Mouse (Mus musculus): ENCODE measurements around the gene Sema4d. TPM values are rescaled to one million over a fixed set of nuclear protein-coding genes. Genes with fewer than 3 reads are reported as not detected.

The Sema4d gene
- total and polyA plus RNA-seq, 2 experiments from 2014 or later = 13.7 to 33.1 TPM

DNA sequence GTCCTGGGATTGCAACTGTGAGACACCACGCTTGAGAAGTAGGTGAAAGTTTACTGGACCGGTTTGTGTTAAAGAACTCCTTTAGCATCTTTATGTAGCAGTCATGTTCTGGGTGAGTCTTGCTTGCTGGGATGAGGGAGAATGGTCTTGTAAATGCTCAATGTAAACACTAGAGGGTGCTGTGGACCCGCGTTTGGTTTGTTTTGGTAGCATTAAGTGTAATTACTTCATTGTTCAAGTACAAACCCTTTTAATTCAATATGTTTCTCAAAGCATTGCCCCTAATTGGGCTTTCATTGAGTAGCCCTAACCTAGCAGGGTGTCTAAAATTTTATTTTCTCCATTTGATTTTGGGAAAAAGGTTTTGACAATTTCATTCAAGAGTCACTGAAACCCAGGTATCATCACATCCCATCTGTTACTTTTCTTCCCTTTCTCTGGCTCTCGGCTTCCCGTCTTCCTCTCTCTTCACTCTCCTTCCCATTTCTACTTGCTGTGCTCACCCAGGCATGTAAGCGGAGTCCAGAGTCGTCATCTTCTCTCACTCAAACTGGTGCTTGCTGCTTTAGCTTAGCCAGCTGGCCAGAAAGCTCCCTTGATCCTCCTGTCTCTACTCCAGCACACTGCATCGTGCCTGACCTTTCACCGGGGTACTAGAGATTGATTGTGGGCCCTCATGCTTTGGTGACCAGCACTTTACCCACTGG, 37.4 kb upstream of the Sema4d start:
- peak; percentile 73 for DNase-seq (ENCODE audit: low spot score)
- 26% methylated on average over 10 of the region's 10 CpGs for WGBS

DNA sequence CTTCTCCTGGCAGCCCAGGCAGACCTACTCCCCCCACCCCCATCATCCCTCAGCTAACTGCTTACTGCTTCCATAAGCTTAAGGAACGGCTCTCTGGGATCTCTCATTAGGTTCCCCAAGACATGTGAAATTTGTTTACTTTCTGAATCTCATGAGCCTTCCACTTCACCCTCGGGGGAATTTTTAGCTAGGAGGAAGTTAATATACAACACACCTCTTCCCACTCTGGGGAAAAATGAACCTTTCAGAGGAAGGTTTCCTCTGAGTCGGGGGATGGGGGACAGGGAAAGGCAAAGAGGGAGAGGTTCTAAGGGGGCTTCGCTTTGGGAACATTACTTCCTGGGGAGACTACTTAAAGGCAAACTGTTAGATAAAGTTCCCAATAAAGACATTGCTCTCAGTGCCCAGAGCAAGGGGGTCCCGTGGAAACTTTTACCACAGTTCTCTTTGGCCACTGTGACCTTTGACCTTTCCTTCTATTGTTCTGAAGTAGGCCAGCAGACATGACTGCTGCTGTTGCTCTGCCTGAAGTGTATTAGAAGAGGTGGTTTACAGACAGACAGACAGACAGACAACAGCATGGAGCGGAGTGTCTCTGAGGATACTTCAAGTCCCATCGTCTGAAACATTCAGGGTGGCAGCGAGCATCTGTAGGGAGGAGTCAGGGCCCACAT, 30.4 kb upstream of the Sema4d start:
- 50% methylated on average over 8 of the region's 8 CpGs for WGBS
- Histone ChIP-seq H3K27me3 (ENCODE audit: insufficient read depth, low read length) (no peaks in the 10 kb centered on the region), H3K27ac (no peak overlapping the region), H3K36me3 (ENCODE audit: insufficient read depth, low read length) (no peaks in the 10 kb centered on the region), H3K4me3 (ENCODE audit: low read length) (no peak overlapping the region), H3K4me1 (ENCODE audit: insufficient read depth, low read length) (no peaks in the 10 kb centered on the region), H3K9me3 (ENCODE audit: low read length) (no peaks in the 10 kb centered on the region), H3K4me2 (ENCODE audit: low read depth, low read length) (no peak overlapping the region), H3K9ac (replicated peaks; ENCODE audit: low read length) (no peak overlapping the region)
- DNase-seq (ENCODE audit: low spot score) (no peak), ATAC-seq (no peak)
- no peak for TF ChIP-seq CTCF (IDR thresholded peaks at IDR 0.05; ENCODE audit: low read depth)

More for the DNA sequence above, 37.4 kb upstream of the Sema4d start:
- peak; percentile 41; the same call in 1 of the 2 replicates for ATAC-seq
- H3K4me2 ChIP-seq (ENCODE audit: low read depth, low read length) = no peak overlapping the region
- H3K36me3 ChIP-seq (ENCODE audit: insufficient read depth, low read length) = no peaks in the 10 kb centered on the region
- no peak overlapping the region for H3K9ac ChIP-seq (replicated peaks; ENCODE audit: low read length)
- H3K4me3 ChIP-seq (ENCODE audit: low read length) = no peak overlapping the region
- TF ChIP-seq CTCF (IDR thresholded peaks at IDR 0.05; ENCODE audit: low read depth) = peak; percentile 86
- H3K9me3 ChIP-seq (ENCODE audit: low read length) = no peaks in the 10 kb centered on the region
- H3K27ac ChIP-seq = no peak overlapping the region
- H3K4me1 ChIP-seq (ENCODE audit: insufficient read depth, low read length) = no peaks in the 10 kb centered on the region
- no peaks in the 10 kb centered on the region for H3K27me3 ChIP-seq (ENCODE audit: insufficient read depth, low read length)

DNA sequence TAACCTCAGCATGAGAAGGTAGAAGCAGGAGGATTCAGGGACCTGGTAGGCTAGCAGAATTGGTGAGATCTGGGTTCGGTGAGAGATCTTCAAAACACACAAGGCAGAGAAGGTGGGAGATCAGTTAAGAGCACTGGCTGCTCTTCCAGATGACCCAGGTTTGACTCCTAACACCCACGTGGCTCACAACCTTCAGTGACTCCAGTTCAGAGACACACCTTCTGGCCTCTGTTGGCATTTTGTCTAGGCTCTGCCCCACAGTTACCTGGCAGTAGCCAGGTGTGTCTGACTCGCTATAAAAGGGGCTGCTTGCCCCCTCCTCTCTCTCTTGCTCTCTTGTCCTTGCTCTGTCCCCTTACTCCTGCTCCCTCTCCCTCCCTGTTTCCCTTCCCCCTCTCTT, 28.4 kb upstream of the Sema4d start:
- no peaks in the 10 kb centered on the region for H3K4me1 ChIP-seq (ENCODE audit: insufficient read depth, low read length)
- H3K27me3 ChIP-seq (ENCODE audit: insufficient read depth, low read length) = no peaks in the 10 kb centered on the region
- TF ChIP-seq CTCF (IDR thresholded peaks at IDR 0.05; ENCODE audit: low read depth) = no peak
- H3K9ac ChIP-seq (replicated peaks; ENCODE audit: low read length) = no peak overlapping the region
- DNase-seq (ENCODE audit: low spot score) = no peak
- no peak overlapping the region for H3K4me2 ChIP-seq (ENCODE audit: low read depth, low read length)
- 57% methylated on average over 3 of the region's 3 CpGs for WGBS
- no peak for ATAC-seq
- H3K27ac ChIP-seq = no peak overlapping the region
- H3K9me3 ChIP-seq (ENCODE audit: low read length) = no peaks in the 10 kb centered on the region
- H3K4me3 ChIP-seq (ENCODE audit: low read length) = no peak overlapping the region
- H3K36me3 ChIP-seq (ENCODE audit: insufficient read depth, low read length) = no peaks in the 10 kb centered on the region

DNA sequence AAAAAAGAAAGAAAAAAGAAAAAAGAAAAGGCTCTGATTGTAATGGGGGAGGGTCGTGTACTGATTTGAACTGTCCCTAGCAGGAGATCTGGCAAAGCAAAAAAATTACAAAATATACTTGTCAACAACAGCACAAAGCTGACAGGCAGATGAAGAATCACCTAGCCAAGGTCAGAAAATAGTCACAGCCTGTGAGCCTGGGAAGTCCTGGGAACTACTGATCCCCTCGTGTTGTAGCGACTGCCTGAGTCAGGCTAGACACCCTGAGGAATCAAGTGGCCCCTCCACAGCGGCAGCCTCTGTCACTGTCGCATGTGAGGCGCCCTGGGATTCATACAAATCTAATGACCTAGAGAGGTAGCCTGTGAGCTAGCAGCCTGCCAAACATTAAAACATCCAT, 25.8 kb upstream of the Sema4d start:
- ATAC-seq = no peak
- WGBS = 75% methylated on average over 6 of the region's 6 CpGs
- no peak overlapping the region for H3K4me2 ChIP-seq (ENCODE audit: low read depth, low read length)

DNA sequence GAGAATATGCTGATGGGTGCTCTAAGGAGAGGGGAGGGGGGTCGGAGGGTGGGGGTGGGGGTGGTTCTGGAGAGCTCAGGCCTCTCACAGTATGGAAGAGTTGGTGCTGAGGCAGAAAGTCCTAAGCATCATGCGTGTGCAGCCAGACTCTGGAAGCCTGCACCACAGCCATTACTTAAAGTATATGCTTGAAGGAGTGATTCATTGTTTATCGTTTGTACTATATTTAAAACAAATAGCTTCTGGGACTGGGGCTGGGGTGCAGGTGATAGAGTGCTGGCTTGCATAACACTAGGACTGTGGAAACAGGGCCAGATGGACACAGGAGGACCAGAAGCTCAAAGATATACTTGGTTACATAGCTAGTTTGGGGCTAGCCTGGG, 25.4 kb upstream of the Sema4d start:
- DNase-seq (ENCODE audit: low spot score) (no peak), ATAC-seq (no peak)
- Histone ChIP-seq H3K9ac (replicated peaks; ENCODE audit: low read length) (no peak overlapping the region), H3K4me3 (ENCODE audit: low read length) (no peak overlapping the region), H3K27ac (no peak overlapping the region), H3K4me1 (ENCODE audit: insufficient read depth, low read length) (peaks cover under 1% of the 10 kb centered on the region), H3K4me2 (ENCODE audit: low read depth, low read length) (no peak overlapping the region), H3K9me3 (ENCODE audit: low read length) (no peaks in the 10 kb centered on the region), H3K36me3 (ENCODE audit: insufficient read depth, low read length) (no peaks in the 10 kb centered on the region), H3K27me3 (ENCODE audit: insufficient read depth, low read length) (no peaks in the 10 kb centered on the region)
- no peak for TF ChIP-seq CTCF (IDR thresholded peaks at IDR 0.05; ENCODE audit: low read depth)
- 72% methylated on average over 3 of the region's 3 CpGs for WGBS

More for the DNA sequence above, 25.8 kb upstream of the Sema4d start:
- H3K4me3 ChIP-seq (ENCODE audit: low read length) = no peak overlapping the region
- no peak for DNase-seq (ENCODE audit: low spot score)
- H3K9me3 ChIP-seq (ENCODE audit: low read length) = no peaks in the 10 kb centered on the region
- H3K27me3 ChIP-seq (ENCODE audit: insufficient read depth, low read length) = no peaks in the 10 kb centered on the region
- TF ChIP-seq CTCF (IDR thresholded peaks at IDR 0.05; ENCODE audit: low read depth) = no peak
- H3K36me3 ChIP-seq (ENCODE audit: insufficient read depth, low read length) = no peaks in the 10 kb centered on the region
- no peak overlapping the region for H3K27ac ChIP-seq
- no peak overlapping the region for H3K9ac ChIP-seq (replicated peaks; ENCODE audit: low read length)
- no peaks in the 10 kb centered on the region for H3K4me1 ChIP-seq (ENCODE audit: insufficient read depth, low read length)

DNA sequence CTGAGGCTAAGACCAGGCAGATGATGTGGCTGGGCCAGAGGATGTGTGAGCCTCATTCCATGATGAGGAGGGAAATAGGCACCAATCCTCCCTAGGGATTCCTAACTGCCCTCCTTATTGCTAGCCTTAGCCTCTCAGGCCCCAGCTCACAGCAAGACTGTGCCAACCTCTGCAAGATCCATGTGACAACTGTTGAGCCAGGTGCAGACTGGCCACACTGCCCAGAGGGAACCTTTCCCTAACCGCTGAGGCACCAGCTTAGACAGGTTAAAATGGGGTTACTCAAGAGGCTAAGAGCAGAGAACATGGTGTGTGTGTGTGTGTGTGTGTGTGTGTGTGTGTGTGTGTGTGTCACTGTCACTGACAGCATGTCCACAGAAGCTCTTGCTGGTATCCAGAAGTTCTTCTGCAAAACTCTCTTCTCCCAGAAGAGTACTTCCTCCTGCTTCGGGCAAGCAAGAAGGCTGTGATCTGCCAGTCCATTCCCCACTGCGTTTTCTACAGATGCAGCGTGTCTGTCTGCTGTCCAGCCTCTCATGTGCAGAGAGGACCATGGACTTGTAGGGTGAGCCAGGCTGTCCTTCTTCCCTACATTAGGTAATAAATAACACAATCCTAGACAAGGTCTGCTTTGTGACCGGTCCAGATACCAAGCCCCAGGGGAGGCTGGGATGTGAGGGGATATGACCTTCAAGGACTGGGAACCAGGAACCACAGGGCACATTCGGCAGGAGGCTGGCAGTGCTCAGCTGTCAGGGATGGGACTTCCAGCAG, 24.8 kb upstream of the Sema4d start:
- Histone ChIP-seq H3K4me3 (ENCODE audit: low read length) (no peak overlapping the region), H3K4me2 (ENCODE audit: low read depth, low read length) (no peak overlapping the region), H3K36me3 (ENCODE audit: insufficient read depth, low read length) (no peaks in the 10 kb centered on the region), H3K27me3 (ENCODE audit: insufficient read depth, low read length) (no peaks in the 10 kb centered on the region), H3K4me1 (ENCODE audit: insufficient read depth, low read length) (peaks cover 6% of the 10 kb centered on the region), H3K27ac (no peak overlapping the region), H3K9me3 (ENCODE audit: low read length) (no peaks in the 10 kb centered on the region), H3K9ac (replicated peaks; ENCODE audit: low read length) (no peak overlapping the region)
- no peak for TF ChIP-seq CTCF (IDR thresholded peaks at IDR 0.05; ENCODE audit: low read depth)
- ATAC-seq (no peak), DNase-seq (ENCODE audit: low spot score) (no peak)
- 72% methylated on average over 6 of the region's 6 CpGs for WGBS

Data from hindbrain, postnatal 0 days (tissue).